Mouse (Mus musculus) liver, postnatal 0 days (tissue): ENCODE results near the gene Ppp4r3a.

Experiments
- CTCF ChIP-seq: sonication (generic); IDR thresholded peaks from 2 replicates; pipeline ENCODE4 v1.5.1; 2016; ENCODE audit warnings: antibody characterized with exemption, low read depth
- EP300 ChIP-seq: IDR thresholded peaks from 2 replicates; pipeline ENCODE4 v1.6.1; 2016; ENCODE audit warnings: antibody characterized with exemption, low read depth, mild to moderate bottlenecking

GRCm38 (mm10) chr12:101083076-101083838 is at the start of gene Ppp4r3a:
- TF ChIP-seq CTCF (no peak), EP300 (no peak)
